Mouse (Mus musculus) gastrocnemius, adult 18-20 months (tissue): ENCODE results near the gene Zfp2. TPM values are rescaled to one million over a fixed set of nuclear protein-coding genes. Genes with fewer than 3 reads are reported as not detected.

Experiments used
- DNase-seq: peaks from one replicate; pipeline ENCODE4 v3.0.0; 2021; ENCODE audit warnings: low spot score
- long read RNA-seq, 2 experiments: library from polyadenylated mRNA; stranded (forward); transcript quantifications; one replicate each; pipeline ENCODE4 v2.0.0; 2021
- total RNA-seq, 2 experiments: library from RNA; stranded (reverse); gene quantifications; 2 replicates each; pipeline ENCODE4 v1.2.3; 2021

The Zfp2 gene
- total RNA-seq: 1 to 10 TPM; 5.0 to 5.2 TPM
- long read RNA-seq, experiment 1, partial matches to known transcripts: 1 of 9 reads
- long read RNA-seq, experiment 1, other reads (novel, unspliced or antisense): 7 of 9 reads
- long read RNA-seq, experiment 2, partial matches to known transcripts: 0 of 9 reads
- long read RNA-seq, experiment 2, other reads (novel, unspliced or antisense): 9 of 9 reads

GRCm38 (mm10) chr11:50915671-50916320 is at the start of gene Zfp2:
Gene Zfp2 (minus strand): TSS chr11:50916165.
- DNase-seq: peak; percentile 91

DNA sequence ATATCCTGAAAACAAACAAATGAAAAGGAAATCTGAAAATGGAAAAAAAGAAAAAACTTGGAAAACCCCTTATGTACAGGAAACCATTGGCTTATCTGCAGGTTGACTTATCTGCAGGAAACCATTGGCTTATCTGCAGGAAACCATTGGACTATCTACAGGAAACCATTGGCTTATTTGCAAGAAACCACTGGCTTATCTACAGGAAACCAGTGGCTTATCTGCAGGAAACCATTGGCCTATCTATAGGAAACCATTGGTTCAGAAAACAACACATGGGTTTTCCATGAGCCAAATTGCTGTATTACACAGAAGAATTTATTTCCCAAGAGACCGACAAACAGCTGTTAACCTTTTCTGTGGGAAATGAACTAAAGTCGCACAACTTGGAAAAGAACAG is 48.9 kb upstream of the Zfp2 start:
- no peak for DNase-seq

DNA sequence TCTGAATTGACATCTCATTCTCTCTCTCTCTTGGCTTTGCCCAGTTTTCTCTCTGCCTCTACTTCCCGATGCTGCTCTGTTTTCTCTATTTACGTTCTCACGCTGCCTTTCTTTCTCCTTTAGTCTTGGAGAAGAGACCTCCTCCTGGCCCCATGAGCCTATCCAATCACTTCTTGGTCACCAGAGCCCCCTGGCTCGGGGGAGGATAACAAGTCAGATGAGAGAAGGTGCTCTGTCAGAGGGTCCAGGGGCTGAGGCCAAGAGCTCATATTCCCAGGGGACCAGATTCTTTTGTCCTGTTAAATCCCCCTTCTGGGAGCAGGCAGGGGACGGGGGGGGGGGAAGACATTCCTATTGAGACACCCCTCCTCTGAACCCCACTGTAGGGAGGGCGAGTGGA is 37.7 kb upstream of the Zfp2 start, which contains the start of gene Prop1:
Prop1 (minus strand) TSS at position 101 of the 400 bp plus-strand sequence.
- DNase-seq: no peak

- DNase-seq: no peak
Observed at GRCm38 (mm10) chr11:50952290-50952689, 36.3 kb upstream of the Zfp2 start.

DNA sequence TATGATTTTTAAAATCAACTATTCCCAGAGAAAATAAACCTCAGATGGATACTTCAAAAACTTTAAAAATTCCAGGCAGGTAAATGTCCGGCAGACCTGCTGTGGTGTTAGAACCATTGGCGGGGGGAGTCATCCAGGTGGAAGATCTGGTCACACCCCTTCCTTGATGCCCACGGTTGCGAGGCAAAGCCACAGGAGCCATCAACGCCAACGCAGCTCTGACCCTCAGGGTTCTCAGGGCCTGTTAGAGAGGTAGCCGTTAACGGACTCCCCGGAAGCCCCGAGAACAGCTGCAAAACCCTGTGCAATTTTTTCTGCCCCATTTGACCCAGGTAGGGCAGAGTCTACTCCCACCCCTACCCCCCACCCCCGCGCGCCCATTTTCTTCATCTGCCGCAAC is 27.5 kb upstream of the Zfp2 start, which contains the start of gene 4933414I15Rik:
4933414I15Rik (minus strand) TSS at position 260 of the 400 bp plus-strand sequence.
- DNase-seq: no peak

- no peak for DNase-seq
Observed at GRCm38 (mm10) chr11:50942386-50942785, 26.4 kb upstream of the Zfp2 start.

DNA sequence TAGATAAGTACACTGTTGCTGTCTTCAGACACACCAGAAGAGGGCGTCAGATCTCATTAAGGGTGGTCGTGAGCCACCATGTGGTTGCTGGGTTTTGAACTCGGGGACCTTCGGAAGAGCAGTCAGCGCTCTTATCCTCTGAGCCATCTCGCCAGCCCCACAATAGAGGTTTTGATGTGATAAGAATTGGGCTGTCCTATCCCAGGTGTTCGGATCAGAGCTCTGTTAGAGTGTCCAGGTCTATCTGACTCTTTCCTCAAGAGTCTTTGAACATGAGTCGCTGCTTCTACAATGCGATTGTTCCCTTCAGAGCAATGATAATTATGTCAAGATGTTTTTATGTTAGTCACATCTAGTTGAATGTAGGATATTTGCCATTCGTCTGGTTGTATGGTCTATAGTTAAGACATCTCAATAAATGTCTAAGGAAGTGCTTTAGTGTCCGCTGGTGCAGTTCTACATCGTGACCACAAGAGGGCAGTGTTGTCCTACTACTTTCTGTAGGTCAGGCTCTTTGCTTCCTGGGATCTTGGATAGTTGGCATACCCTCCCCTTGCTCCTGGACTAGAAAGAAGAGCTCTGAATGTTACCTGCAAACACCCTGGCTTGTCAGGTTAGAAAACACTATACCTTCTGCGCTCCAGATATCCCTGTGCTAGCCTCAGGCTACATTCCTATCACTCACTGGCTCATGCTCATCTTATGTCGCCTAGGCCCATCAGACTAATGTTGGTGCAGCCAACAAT is 23.8 kb upstream of the Zfp2 start:
- DNase-seq: peak; percentile 9

DNA sequence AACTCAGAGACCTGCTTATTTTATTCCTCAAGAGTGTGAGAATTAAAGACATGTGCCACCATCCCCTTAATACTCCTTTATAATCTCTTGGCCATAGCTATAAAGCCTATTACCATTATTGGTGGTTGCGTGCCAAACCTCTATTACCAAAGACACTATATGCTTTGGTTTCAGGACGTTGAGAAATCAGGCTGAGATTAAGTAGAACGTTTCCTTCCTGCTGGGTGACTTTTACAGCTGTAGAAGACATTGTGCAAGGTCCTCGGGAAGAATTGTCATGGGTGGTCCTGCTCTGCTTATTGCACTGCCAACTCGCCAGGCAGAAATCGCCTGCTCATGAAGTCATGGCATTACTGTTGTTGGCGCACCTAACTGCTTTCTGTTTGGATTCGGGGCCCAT is 22.5 kb upstream of the Zfp2 start:
- no peak for DNase-seq

- no peak for DNase-seq
Observed at GRCm38 (mm10) chr11:50932040-50932439, 16.1 kb upstream of the Zfp2 start.

- DNase-seq: peak; percentile 87
Observed at GRCm38 (mm10) chr11:50931451-50931866, 15.5 kb upstream of the Zfp2 start, which contains the start of gene Zfp354b. Gene Zfp354b (minus strand): TSS chr11:50931633.

DNA sequence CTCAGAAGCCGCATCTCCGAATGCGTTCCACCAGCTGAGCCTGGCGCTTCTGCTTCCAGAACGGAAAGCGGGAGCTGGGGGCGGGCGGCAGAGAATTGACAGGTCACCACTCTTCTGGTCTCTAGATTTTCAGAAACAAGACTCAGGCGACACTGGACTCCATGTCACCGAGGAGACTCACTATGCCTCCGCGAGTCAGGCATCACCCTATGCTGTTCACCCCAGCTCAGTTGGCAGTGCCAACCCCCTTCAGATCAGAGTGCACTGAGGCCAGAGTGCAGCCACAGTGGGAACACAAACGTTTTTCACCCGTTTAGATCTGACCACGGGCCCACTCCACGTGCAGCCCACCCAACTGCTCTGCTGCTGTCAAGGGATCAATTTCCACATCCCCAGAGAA is 15.1 kb upstream of the Zfp2 start:
- DNase-seq: no peak

DNA sequence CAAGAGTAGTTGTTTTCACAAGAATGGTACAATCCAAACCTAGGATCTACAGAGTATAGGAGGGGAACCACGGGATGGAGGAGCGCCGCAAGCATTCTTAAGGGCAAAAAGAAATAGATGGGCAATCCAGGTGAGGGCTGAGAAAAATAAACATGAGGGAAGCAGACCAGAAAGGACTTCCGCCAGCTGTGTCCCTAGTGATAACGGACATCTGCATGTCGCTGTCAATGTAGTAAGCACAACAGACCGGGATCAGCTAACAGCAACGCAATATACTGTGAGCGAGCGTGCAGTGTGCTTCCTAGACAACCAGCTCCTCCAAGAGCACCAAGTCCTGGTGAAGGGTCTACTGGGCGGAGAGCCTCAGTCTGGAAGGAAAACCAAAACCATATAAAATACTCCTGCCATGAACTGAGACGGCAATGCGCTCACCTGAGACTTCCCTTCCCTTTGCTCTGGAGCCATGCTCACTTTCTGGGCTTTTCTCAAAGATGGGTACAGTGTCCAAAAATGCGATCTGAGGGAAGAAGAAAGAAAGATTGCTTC is 14.6 kb upstream of the Zfp2 start:
- DNase-seq: no peak

DNA sequence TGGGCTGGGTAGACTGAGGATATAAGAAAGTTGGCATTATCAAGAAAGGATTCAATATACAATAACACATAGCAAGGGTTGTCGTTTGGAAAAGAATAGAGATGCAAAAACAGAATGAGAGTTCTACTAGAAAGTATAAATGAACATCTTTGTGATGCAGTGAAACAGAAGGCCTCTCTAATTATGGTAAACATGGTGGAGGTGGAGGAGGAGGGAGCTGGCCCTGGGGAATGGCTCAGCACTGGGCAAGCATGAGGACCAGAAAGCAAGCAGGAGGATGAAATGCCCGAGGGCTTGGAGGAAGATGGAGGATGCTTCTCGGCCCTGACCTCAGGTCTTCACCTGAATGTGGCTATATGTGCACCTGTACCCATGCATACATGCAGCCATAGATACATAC is 1.5 kb downstream of the Zfp2 start:
- DNase-seq: no peak

DNA sequence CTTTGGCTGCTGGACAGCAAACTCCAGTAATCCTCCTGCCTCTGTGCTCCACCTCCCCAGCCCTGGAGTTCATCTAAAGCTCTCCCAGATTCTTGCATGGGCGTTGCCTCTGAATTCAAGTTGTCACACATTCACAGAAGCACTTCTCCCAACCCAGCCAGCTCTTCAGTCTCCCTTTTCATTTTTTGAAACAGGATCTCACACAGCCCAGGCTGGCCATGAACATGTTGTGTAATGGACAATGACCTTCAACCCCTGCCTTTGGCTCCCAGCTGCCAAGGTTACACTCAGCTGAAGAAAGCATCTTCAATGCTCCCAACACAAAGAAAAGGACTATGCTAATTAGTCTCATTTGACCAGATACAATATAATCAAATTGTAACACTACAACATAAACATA is 2.7 kb downstream of the Zfp2 start:
- DNase-seq: no peak

GRCm38 (mm10) chr11:50908136-50908535 is 7.8 kb downstream of the Zfp2 start:
- DNase-seq: no peak

DNA sequence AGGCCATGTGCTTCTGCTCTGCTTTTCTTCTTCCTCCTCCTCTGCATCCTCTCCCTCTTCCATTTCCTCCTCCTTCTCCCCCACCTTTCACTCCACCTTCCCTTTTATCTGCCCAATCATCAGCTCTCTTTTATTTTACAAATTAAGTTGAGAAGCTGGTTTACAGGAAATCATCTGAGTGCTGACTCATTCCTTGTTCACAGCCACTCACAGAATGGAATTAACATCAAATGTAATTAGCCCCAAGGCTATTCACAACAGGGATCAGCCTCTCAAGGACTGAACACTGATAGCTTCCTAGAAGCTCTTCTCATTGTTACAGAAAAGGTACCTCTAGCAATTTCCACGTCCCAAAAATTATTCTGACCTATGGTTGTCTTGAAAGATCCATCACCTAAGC is 18.6 kb downstream of the Zfp2 start:
- no peak for DNase-seq

- DNase-seq: no peak
Observed at GRCm38 (mm10) chr11:50892441-50892840, 23.5 kb downstream of the Zfp2 start.

DNA sequence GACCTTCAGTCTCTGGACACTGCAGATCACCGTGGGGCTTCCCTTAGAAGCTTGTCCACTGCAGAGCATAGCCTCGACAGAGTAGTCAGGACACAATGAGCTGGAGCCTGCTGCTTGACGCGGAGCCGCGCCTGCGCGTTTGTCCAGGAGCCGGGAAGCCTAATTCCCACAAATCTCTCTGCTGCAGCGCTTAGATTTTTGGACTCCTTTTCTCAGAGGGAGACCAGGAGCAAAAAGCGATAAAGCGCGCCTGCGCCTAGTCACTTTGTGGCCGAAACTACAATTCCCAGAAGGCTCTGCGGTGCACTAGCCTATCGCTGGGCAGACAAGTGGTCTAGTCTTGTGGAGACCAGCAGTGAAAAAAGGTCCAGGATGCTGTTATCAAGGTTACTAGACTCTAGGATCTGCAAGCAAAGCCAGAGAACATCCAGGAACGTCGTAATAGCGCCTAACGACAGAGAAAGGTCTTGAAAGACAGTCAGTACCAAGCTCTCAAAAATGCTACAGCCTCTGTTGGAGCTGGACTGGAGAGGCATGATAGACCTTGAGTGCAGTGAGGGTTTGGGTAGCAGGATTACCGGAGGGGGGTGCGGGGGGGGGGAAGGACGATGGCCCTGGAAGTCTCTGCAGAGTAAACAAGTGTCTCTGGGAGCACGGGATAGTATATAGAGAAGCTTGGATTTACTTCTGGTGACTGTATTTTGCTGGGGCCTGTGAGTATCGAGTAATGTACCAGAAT is 28.4 kb downstream of the Zfp2 start, which contains the start of gene Zfp454:
Zfp454 (minus strand) TSS at position 262 of the 739 bp plus-strand sequence.
- DNase-seq: peak; percentile 88

- peak; percentile 4 for DNase-seq
Observed at GRCm38 (mm10) chr11:50886933-50887293, 29.1 kb downstream of the Zfp2 start.

GRCm38 (mm10) chr11:50886231-50886932 is 29.6 kb downstream of the Zfp2 start:
- peak; percentile 3 for DNase-seq

GRCm38 (mm10) chr11:50883756-50884155 is 32.2 kb downstream of the Zfp2 start:
- no peak for DNase-seq
